Mouse (Mus musculus) stomach, embryonic 15.5 days (tissue): ENCODE results near the gene Fmnl2. TPM values are rescaled to one million over a fixed set of nuclear protein-coding genes. Genes with fewer than 3 reads are reported as not detected.

Experiments used
- ATAC-seq: fragments of 200-750 bp; cut with Nextera tagmentation; 2 replicates; pipeline ENCODE4 v1.8.0; 2017; ENCODE audit warnings: low read depth, moderate number of reproducible peaks, moderate TSS enrichment; ENCODE audit not compliant: insufficient read depth, low FRiP score
- H3K27ac ChIP-seq: fragments of 300-500 bp; sonication (generic); 2 replicates; pipeline ENCODE4 v1.5.1; 2015; ENCODE audit warnings: mild to moderate bottlenecking, inconsistent platforms
- H3K27me3 ChIP-seq: fragments of 300-500 bp; sonication (generic); replicated peaks from 2 replicates; pipeline ENCODE4 v1.6.1; 2015; ENCODE audit warnings: inconsistent platforms
- H3K36me3 ChIP-seq: fragments of 300-500 bp; sonication (generic); 2 replicates; pipeline ENCODE4 v1.6.1; 2015; ENCODE audit warnings: inconsistent platforms
- H3K4me1 ChIP-seq: fragments of 300-500 bp; sonication (generic); 2 replicates; pipeline ENCODE4 v1.6.1; 2015; ENCODE audit warnings: inconsistent platforms
- H3K4me2 ChIP-seq: fragments of 300-500 bp; sonication (generic); 2 replicates; pipeline ENCODE4 v1.6.1; 2015; ENCODE audit warnings: mild to moderate bottlenecking, inconsistent platforms
- H3K4me3 ChIP-seq: fragments of 300-500 bp; sonication (generic); replicated peaks from 2 replicates; pipeline ENCODE4 v1.5.1; 2015; ENCODE audit warnings: inconsistent platforms
- H3K9ac ChIP-seq: fragments of 300-500 bp; sonication (generic); 2 replicates; pipeline ENCODE4 v1.6.1; 2015; ENCODE audit warnings: inconsistent platforms
- H3K9me3 ChIP-seq: fragments of 300-500 bp; sonication (generic); 2 replicates; pipeline ENCODE4 v1.6.1; 2016; ENCODE audit warnings: inconsistent platforms
- WGBS: fragments of 180-500 bp; shearing (Covaris S2); methylation state at CpG from one replicate; pipeline ENCODE4 v1.1.7; 2015; 5-methylcytosine and 5-hydroxymethylcytosine counted together
- polyA plus RNA-seq: library from polyadenylated mRNA; unstranded; fragments of >200 nt; fragmentation: Nextera tagmentation; extraction: Ambion mirVana; gene quantifications from 2 replicates; pipeline ENCODE4 v1.2.1, GENCODE M21; 2015

Gene Fmnl2
- polyA plus RNA-seq, 1 experiment from 2014 or later: 4.7 TPM

GRCm38 (mm10) chr2:53100093-53100492 lies 242.4 kb downstream of the Fmnl2 start:
- no peak overlapping the region for H3K4me3 ChIP-seq
- H3K9ac ChIP-seq: no peak overlapping the region
- H3K27ac ChIP-seq: no peak overlapping the region
- H3K9me3 ChIP-seq: no peaks in the 10 kb centered on the region
- H3K4me2 ChIP-seq: no peak overlapping the region
- WGBS: 52% methylated on average over 2 of the region's 2 CpGs
- no peaks in the 10 kb centered on the region for H3K27me3 ChIP-seq
- H3K36me3 ChIP-seq: 0 out of 2 replicates have a peak, but pooled peaks cover 5% of the 10 kb centered on the region
- ATAC-seq: no peak
- H3K4me1 ChIP-seq: no peaks in the 10 kb centered on the region

- Histone ChIP-seq H3K4me2 (no peak overlapping the region), H3K36me3 (peaks cover 5% of the 10 kb centered on the region; the same call in 1 of the 2 replicates), H3K27me3 (no peaks in the 10 kb centered on the region), H3K4me1 (no peaks in the 10 kb centered on the region), H3K9me3 (no peaks in the 10 kb centered on the region), H3K4me3 (no peak overlapping the region), H3K9ac (no peak overlapping the region), H3K27ac (no peak overlapping the region)
- ATAC-seq: no peak
- 78% methylated on average over 11 of the region's 11 CpGs for WGBS
Measured at GRCm38 (mm10) chr2:53101885-53102740, 244.5 kb downstream of the Fmnl2 start.

- peaks cover 8% of the 10 kb centered on the region; the same call in 1 of the 2 replicates for H3K36me3 ChIP-seq
- no peak for ATAC-seq
- H3K27me3 ChIP-seq: no peaks in the 10 kb centered on the region
Measured at GRCm38 (mm10) chr2:53102901-53103300, 245.2 kb downstream of the Fmnl2 start.

GRCm38 (mm10) chr2:53105408-53105807 lies 247.7 kb downstream of the Fmnl2 start:
- no peak overlapping the region for H3K9ac ChIP-seq
- no peak overlapping the region for H3K4me2 ChIP-seq
- ATAC-seq: no peak
- H3K4me3 ChIP-seq: no peak overlapping the region
- no peaks in the 10 kb centered on the region for H3K9me3 ChIP-seq
- H3K36me3 ChIP-seq: peaks cover 8% of the 10 kb centered on the region; the same call in 1 of the 2 replicates
- H3K27me3 ChIP-seq: no peaks in the 10 kb centered on the region
- 93% methylated on average over 10 of the region's 10 CpGs for WGBS
- no peak overlapping the region for H3K27ac ChIP-seq
- H3K4me1 ChIP-seq: no peaks in the 10 kb centered on the region

More at GRCm38 (mm10) chr2:53102901-53103300, 245.2 kb downstream of the Fmnl2 start:
- Histone ChIP-seq H3K4me2 (no peak overlapping the region), H3K9ac (no peak overlapping the region), H3K4me3 (no peak overlapping the region), H3K4me1 (no peaks in the 10 kb centered on the region), H3K9me3 (no peaks in the 10 kb centered on the region), H3K27ac (no peak overlapping the region)
- WGBS: 91% methylated on average over 2 of the region's 2 CpGs

- ATAC-seq: no peak
- Histone ChIP-seq H3K4me2 (no peak overlapping the region), H3K27me3 (no peaks in the 10 kb centered on the region), H3K36me3 (peaks cover 8% of the 10 kb centered on the region; the same call in 1 of the 2 replicates), H3K9me3 (no peaks in the 10 kb centered on the region), H3K4me3 (no peak overlapping the region), H3K27ac (no peak overlapping the region), H3K9ac (no peak overlapping the region), H3K4me1 (no peaks in the 10 kb centered on the region)
- WGBS: 76% methylated on average over 7 of the region's 7 CpGs
Measured at GRCm38 (mm10) chr2:53106056-53106455, 248.4 kb downstream of the Fmnl2 start.

- 85% methylated on average over 8 of the region's 8 CpGs for WGBS
Measured at GRCm38 (mm10) chr2:53106472-53106871, 248.8 kb downstream of the Fmnl2 start.

GRCm38 (mm10) chr2:53108547-53108946 lies 250.9 kb downstream of the Fmnl2 start:
- no peak overlapping the region for H3K27ac ChIP-seq
- peaks cover 8% of the 10 kb centered on the region; the same call in 1 of the 2 replicates for H3K36me3 ChIP-seq
- H3K4me3 ChIP-seq: no peak overlapping the region
- 69% methylated on average over 5 of the region's 5 CpGs for WGBS
- H3K9me3 ChIP-seq: no peaks in the 10 kb centered on the region
- no peak for ATAC-seq
- H3K27me3 ChIP-seq: no peaks in the 10 kb centered on the region
- no peaks in the 10 kb centered on the region for H3K4me1 ChIP-seq
- H3K4me2 ChIP-seq: no peak overlapping the region
- H3K9ac ChIP-seq: no peak overlapping the region

More at GRCm38 (mm10) chr2:53106472-53106871, 248.8 kb downstream of the Fmnl2 start:
- no peak for ATAC-seq
- no peak overlapping the region for H3K27ac ChIP-seq
- H3K4me2 ChIP-seq: no peak overlapping the region
- H3K9ac ChIP-seq: no peak overlapping the region
- no peaks in the 10 kb centered on the region for H3K4me1 ChIP-seq
- no peak overlapping the region for H3K4me3 ChIP-seq
- H3K9me3 ChIP-seq: no peaks in the 10 kb centered on the region
- H3K36me3 ChIP-seq: peaks cover 8% of the 10 kb centered on the region; the same call in 1 of the 2 replicates
- H3K27me3 ChIP-seq: no peaks in the 10 kb centered on the region

GRCm38 (mm10) chr2:53121797-53122196 lies 264.1 kb downstream of the Fmnl2 start:
- Histone ChIP-seq H3K4me3 (no peak overlapping the region), H3K9ac (no peak overlapping the region), H3K4me1 (no peaks in the 10 kb centered on the region), H3K4me2 (no peak overlapping the region), H3K36me3 (peaks cover 9% of the 10 kb centered on the region; the same call in 1 of the 2 replicates), H3K27me3 (no peaks in the 10 kb centered on the region), H3K9me3 (no peaks in the 10 kb centered on the region), H3K27ac (no peak overlapping the region)
- no peak for ATAC-seq
- 68% methylated on average over 5 of the region's 5 CpGs for WGBS

- 83% methylated on average over 3 of the region's 3 CpGs for WGBS
- Histone ChIP-seq H3K27ac (no peak overlapping the region), H3K4me3 (no peak overlapping the region), H3K9me3 (no peaks in the 10 kb centered on the region), H3K36me3 (peaks cover 4% of the 10 kb centered on the region; the same call in 1 of the 2 replicates), H3K9ac (no peak overlapping the region), H3K27me3 (no peaks in the 10 kb centered on the region), H3K4me2 (no peak overlapping the region), H3K4me1 (no peaks in the 10 kb centered on the region)
- ATAC-seq: no peak
Measured at GRCm38 (mm10) chr2:53125998-53126397, 268.3 kb downstream of the Fmnl2 start.

- Histone ChIP-seq H3K4me1 (no peaks in the 10 kb centered on the region), H3K9me3 (no peaks in the 10 kb centered on the region), H3K4me3 (no peak overlapping the region), H3K27me3 (no peaks in the 10 kb centered on the region), H3K36me3 (peaks cover 4% of the 10 kb centered on the region; the same call in 1 of the 2 replicates), H3K4me2 (no peak overlapping the region), H3K27ac (no peak overlapping the region), H3K9ac (no peak overlapping the region)
- ATAC-seq: peak; percentile 35; the same call in 1 of the 2 replicates
- 59% methylated on average over 6 of the region's 6 CpGs for WGBS
Measured at GRCm38 (mm10) chr2:53129070-53129469, 271.4 kb downstream of the Fmnl2 start.

GRCm38 (mm10) chr2:53131567-53131966 lies 273.9 kb downstream of the Fmnl2 start:
- Histone ChIP-seq H3K27me3 (no peaks in the 10 kb centered on the region), H3K36me3 (peaks cover 4% of the 10 kb centered on the region; the same call in 1 of the 2 replicates), H3K4me2 (no peak overlapping the region), H3K9ac (no peak overlapping the region), H3K4me1 (no peaks in the 10 kb centered on the region), H3K9me3 (no peaks in the 10 kb centered on the region), H3K4me3 (no peak overlapping the region), H3K27ac (no peak overlapping the region)
- WGBS: 90% methylated on average over 9 of the region's 9 CpGs
- ATAC-seq: no peak

GRCm38 (mm10) chr2:53146852-53147251 lies 289.2 kb downstream of the Fmnl2 start:
- H3K36me3 ChIP-seq: peaks cover 11% of the 10 kb centered on the region

More at GRCm38 (mm10) chr2:53146852-53147251, 289.2 kb downstream of the Fmnl2 start:
- no peak overlapping the region for H3K4me2 ChIP-seq
- H3K4me3 ChIP-seq: no peak overlapping the region
- no peaks in the 10 kb centered on the region for H3K9me3 ChIP-seq
- no peaks in the 10 kb centered on the region for H3K4me1 ChIP-seq
- H3K9ac ChIP-seq: no peak overlapping the region
- no peaks in the 10 kb centered on the region for H3K27me3 ChIP-seq
- H3K27ac ChIP-seq: no peak overlapping the region
- no peak for ATAC-seq
